Mouse (Mus musculus) heart, adult 2 months (tissue): ENCODE measurements around the gene Olfm1. TPM values are rescaled to one million over a fixed set of nuclear protein-coding genes. Genes with fewer than 3 reads are reported as not detected.

Source experiments
- DNase-seq, 2 experiments: peaks; one replicate each; pipeline ENCODE4 v3.0.0; 2021
- H3K27ac ChIP-seq: fragments of 200-600 bp; 2 replicates; pipeline ENCODE4 v1.8.1; 2022
- H3K27me3 ChIP-seq: fragments of 200-500 bp; 2 replicates; pipeline ENCODE4 v1.6.1; 2012; ENCODE audit warnings: mild to moderate bottlenecking, low read length, inconsistent platforms, mixed read lengths; ENCODE audit not compliant: control insufficient read depth, insufficient read depth
- H3K36me3 ChIP-seq: fragments of 200-500 bp; 2 replicates; pipeline ENCODE4 v1.6.1; 2012; ENCODE audit warnings: low read length, inconsistent platforms; ENCODE audit not compliant: control insufficient read depth, insufficient read depth
- H3K4me1 ChIP-seq: fragments of 200-500 bp; 2 replicates; pipeline ENCODE4 v1.6.1; 2011; ENCODE audit warnings: low read length; ENCODE audit not compliant: control insufficient read depth, insufficient read depth
- H3K4me3 ChIP-seq: fragments of 200-600 bp; 2 replicates; pipeline ENCODE4 v1.8.1; 2022
- H3K79me2 ChIP-seq: fragments of 200-500 bp; replicated peaks from 2 replicates; pipeline ENCODE4 v1.6.1; 2012; ENCODE audit warnings: mild to moderate bottlenecking, inconsistent platforms, low read length, moderate library complexity, mixed read lengths; ENCODE audit not compliant: control insufficient read depth, insufficient read depth
- H3K9ac ChIP-seq: fragments of 200-500 bp; 2 replicates; pipeline ENCODE4 v1.6.1; 2012; ENCODE audit warnings: low read depth, mild to moderate bottlenecking, control low read depth, inconsistent platforms, low read length, mixed read lengths
- CTCF ChIP-seq: fragments of 200-600 bp; IDR thresholded peaks from 2 replicates; pipeline ENCODE4 v1.8.1; 2022; ENCODE audit warnings: antibody characterized with exemption, mild to moderate bottlenecking, moderate library complexity
- EP300 ChIP-seq: fragments of 200-500 bp; IDR thresholded peaks from 2 replicates; pipeline ENCODE4 v1.6.1; 2011; ENCODE audit warnings: low read depth, low read length, control low read depth; ENCODE audit not compliant: insufficient read depth
- POLR2A ChIP-seq: fragments of 200-500 bp; IDR thresholded peaks from 2 replicates; pipeline ENCODE4 v1.6.1; 2011; ENCODE audit warnings: mild to moderate bottlenecking, low read depth, low read length, control low read depth; ENCODE audit not compliant: insufficient read depth
- WGBS: fragments of 180-500 bp; shearing (Covaris S2); methylation state at CpG from one replicate; pipeline ENCODE4 v1.1.7; 2018; 5-methylcytosine and 5-hydroxymethylcytosine counted together
- intact Hi-C: fragments of 180-260 bp; cut with DNase I; formaldehyde crosslinking; loops from one replicate; pipeline ENCODE4 v1.15.1; 2025
- polyA plus RNA-seq: library from polyadenylated mRNA; depleted of rRNA; stranded (reverse); fragments of >200 nt; gene quantifications from 2 replicates; pipeline ENCODE4 v1.2.3, GENCODE M21; 2012
- total RNA-seq, 2 experiments: library from RNA; stranded (reverse); gene quantifications; 2 replicates each; pipeline ENCODE4 v1.2.3; 2021

Olfm1 gene
- total and polyA plus RNA-seq, 3 experiments = 9.1 to 17.6 (median 9.1) TPM

- WGBS = 2% methylated on average over 50 of the region's 51 CpGs
- H3K27ac ChIP-seq = peak overlapping the region; percentile 31; the same call in 1 of the 2 replicates
- no peaks in the 10 kb centered on the region for H3K79me2 ChIP-seq
- TF ChIP-seq POLR2A (no peak), EP300 (no peak), CTCF (no peak)
- H3K4me1 ChIP-seq = no peaks in the 10 kb centered on the region; the same call in 1 of the 2 replicates
- 0 out of 2 replicates have a peak, but pooled peaks cover 2% of the 10 kb centered on the region for H3K27me3 ChIP-seq
- peak overlapping the region; percentile 64 for H3K4me3 ChIP-seq
- peak overlapping the region; percentile 79 for H3K9ac ChIP-seq
- H3K36me3 ChIP-seq = no peaks in the 10 kb centered on the region
- peak; percentile 29 to 40 for DNase-seq
- intact Hi-C loops = no loop called here
Measured at GRCm38 (mm10) chr2:28205870-28206421, 13.2 kb downstream of the Olfm1 start.

- Histone ChIP-seq H3K4me3 (peak overlapping the region; percentile 64; the same call in 1 of the 2 replicates), H3K27me3 (0 out of 2 replicates have a peak, but pooled peaks cover 2% of the 10 kb centered on the region), H3K27ac (no peak overlapping the region; the same call in 1 of the 2 replicates), H3K9ac (no peak overlapping the region), H3K79me2 (no peaks in the 10 kb centered on the region), H3K4me1 (no peaks in the 10 kb centered on the region; the same call in 1 of the 2 replicates), H3K36me3 (no peaks in the 10 kb centered on the region)
- no peak for TF ChIP-seq POLR2A
- no peak for TF ChIP-seq CTCF
- TF ChIP-seq EP300 = no peak
- DNase-seq = no peak
- intact Hi-C loops = no loop called here
- WGBS = 34% methylated on average over 11 of the region's 11 CpGs
Measured at GRCm38 (mm10) chr2:28206472-28206871, 13.7 kb downstream of the Olfm1 start.

GRCm38 (mm10) chr2:28207200-28207750 lies 14.5 kb downstream of the Olfm1 start:
- Histone ChIP-seq H3K4me3 (no peak overlapping the region), H3K4me1 (no peaks in the 10 kb centered on the region; the same call in 1 of the 2 replicates), H3K9ac (no peak overlapping the region), H3K79me2 (no peaks in the 10 kb centered on the region), H3K36me3 (no peaks in the 10 kb centered on the region), H3K27me3 (0 out of 2 replicates have a peak, but pooled peaks cover 2% of the 10 kb centered on the region), H3K27ac (no peak overlapping the region)
- TF ChIP-seq POLR2A (no peak), EP300 (no peak)
- WGBS = 86% methylated on average over 3 of the region's 3 CpGs
- intact Hi-C loops = no loop called here
- no peak for DNase-seq

GRCm38 (mm10) chr2:28208130-28208745 lies 15.4 kb downstream of the Olfm1 start:
- Histone ChIP-seq H3K27ac (no peak overlapping the region), H3K79me2 (no peaks in the 10 kb centered on the region), H3K4me1 (no peaks in the 10 kb centered on the region; the same call in 1 of the 2 replicates), H3K36me3 (no peaks in the 10 kb centered on the region), H3K27me3 (0 out of 2 replicates have a peak, but pooled peaks cover 2% of the 10 kb centered on the region), H3K4me3 (no peak overlapping the region), H3K9ac (no peak overlapping the region)
- no peak for TF ChIP-seq EP300
- no peak for DNase-seq
- intact Hi-C loops = no loop called here
- WGBS = 94% methylated on average over 14 of the region's 14 CpGs

DNA sequence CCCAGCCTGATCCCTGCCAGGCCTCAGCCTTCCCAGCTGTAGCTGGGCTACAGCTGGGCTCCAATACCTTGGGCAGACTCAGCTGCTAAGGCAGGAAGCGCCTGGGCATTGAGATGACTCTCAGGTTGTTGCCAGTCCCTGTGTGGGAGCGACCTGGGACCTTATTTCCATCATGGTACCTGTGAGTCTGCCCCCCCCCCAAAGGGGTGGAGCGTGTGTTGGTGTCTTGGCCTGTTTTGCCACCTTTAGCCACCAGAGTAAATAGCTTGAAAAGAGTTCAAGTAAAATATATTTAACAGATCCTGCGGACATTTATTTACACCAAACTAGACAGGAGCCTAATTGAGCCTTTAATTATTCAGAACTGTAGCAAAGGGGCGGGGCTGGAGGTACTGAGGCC lies 16.4 kb downstream of the Olfm1 start:
- Histone ChIP-seq H3K9ac (no peak overlapping the region), H3K27ac (no peak overlapping the region), H3K27me3 (0 out of 2 replicates have a peak, but pooled peaks cover 2% of the 10 kb centered on the region), H3K79me2 (no peaks in the 10 kb centered on the region), H3K4me3 (no peak overlapping the region), H3K4me1 (no peaks in the 10 kb centered on the region; the same call in 1 of the 2 replicates), H3K36me3 (no peaks in the 10 kb centered on the region)
- DNase-seq = no peak
- WGBS = 92% methylated on average over 5 of the region's 5 CpGs
- intact Hi-C loops = no loop called here
- TF ChIP-seq POLR2A (no peak), CTCF (no peak)

- WGBS = 91% methylated on average over 12 of the region's 12 CpGs
- Histone ChIP-seq H3K4me3 (no peak overlapping the region), H3K27me3 (0 out of 2 replicates have a peak, but pooled peaks cover 2% of the 10 kb centered on the region), H3K79me2 (no peaks in the 10 kb centered on the region), H3K9ac (no peak overlapping the region), H3K27ac (no peak overlapping the region), H3K36me3 (no peaks in the 10 kb centered on the region), H3K4me1 (no peaks in the 10 kb centered on the region; the same call in 1 of the 2 replicates)
- no peak for TF ChIP-seq CTCF
- no peak for TF ChIP-seq POLR2A
- TF ChIP-seq EP300 = no peak
- intact Hi-C loops = no loop called here
- no peak for DNase-seq
Measured at GRCm38 (mm10) chr2:28209653-28210052, 16.9 kb downstream of the Olfm1 start.
